Mouse (Mus musculus): ENCODE measurements at regions not wholly inside any gene's neighbourhood (a gene's known extent, or its start where the extent isn't known, plus 50 kb on each side); places are given as distances from the start of the nearest gene placed in this dataset.
"Not testable (repeated sequence)": the region's sequence is repeated elsewhere in the genome, so short reads cannot be mapped to it uniquely, and the experiment has no call there.

DNA sequence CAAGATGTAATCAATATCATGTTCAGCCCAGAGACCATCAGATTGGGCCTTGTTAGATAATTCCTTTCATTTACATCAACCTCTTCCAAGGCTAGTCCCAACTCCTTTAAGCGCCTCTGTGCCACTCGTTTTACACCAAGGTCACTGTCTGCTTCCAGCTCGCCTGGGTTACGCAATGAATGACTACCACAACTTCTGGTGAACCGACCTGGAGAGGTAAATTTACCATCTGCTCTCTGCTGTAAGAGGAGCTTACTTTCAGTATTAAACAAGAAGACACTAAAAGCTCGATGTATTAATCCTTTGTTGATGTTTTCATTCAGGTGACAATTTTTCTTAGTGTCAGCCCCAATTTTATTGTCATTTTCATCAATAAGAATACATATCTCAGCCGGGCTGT, 51.7 kb upstream of the Fam174b start:
- no peak for DNase-seq

DNA sequence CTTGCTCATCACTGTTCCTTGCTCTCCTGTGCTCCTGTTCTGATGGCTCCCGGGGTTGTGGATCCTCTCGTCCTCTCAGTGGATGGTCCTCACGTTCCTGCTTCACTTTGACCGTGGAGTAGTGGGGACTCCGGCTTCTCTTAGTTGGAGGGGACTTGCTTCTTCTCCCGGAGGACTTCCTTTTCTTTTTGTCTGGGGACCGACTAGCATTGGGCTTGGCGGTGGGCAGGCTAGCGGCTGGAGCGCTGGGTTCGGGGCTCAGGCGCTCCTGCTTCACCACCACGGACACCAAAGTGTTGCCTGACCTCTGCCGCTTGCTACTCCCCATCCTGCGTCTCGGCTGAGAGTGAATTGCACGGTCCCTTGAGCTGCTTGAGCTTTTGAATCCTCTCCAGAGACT, 53.9 kb upstream of the Fam174b start:
- DNase-seq, result not testable (repeated sequence)

DNA sequence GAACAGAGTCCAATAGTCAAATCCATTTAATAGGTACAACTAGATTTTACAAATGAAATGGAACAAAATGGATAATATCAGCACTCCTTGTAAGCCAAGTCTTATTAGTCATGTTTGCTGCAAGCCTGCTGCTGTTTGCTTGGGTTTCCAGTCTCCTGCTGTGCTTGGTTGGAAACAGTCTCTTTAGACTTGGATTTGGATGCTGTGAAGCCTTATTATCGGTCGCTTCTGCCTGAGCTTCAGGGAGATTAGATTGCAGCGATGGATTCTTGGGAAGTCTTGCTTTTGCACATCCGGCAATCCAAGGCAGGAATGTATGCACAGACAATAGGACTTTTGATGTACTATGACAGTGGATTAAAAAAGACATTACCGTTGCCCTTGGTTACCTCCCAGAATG, 57.3 kb upstream of the Fam174b start:
- DNase-seq, result no peak

DNA sequence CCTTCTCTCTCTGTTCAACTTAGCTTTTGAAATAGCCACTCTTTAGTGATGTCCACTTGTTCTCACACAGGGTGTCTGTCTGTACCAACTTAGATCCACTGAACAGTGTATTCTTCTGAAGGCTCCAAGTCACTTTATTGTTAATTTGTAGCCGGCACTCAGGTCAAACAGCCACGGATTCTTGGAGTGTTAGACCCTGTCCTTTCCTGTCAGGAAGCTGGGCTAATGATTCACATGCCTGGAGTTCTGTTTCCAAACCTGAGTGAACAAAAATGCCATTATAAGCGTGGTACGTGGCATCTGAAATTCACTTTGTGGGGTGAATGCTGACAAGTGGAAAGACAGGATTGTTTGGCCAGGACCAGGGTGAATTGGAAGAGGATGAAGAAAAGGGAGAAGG, 69.5 kb upstream of the Fam174b start:
- no peak for DNase-seq

DNA sequence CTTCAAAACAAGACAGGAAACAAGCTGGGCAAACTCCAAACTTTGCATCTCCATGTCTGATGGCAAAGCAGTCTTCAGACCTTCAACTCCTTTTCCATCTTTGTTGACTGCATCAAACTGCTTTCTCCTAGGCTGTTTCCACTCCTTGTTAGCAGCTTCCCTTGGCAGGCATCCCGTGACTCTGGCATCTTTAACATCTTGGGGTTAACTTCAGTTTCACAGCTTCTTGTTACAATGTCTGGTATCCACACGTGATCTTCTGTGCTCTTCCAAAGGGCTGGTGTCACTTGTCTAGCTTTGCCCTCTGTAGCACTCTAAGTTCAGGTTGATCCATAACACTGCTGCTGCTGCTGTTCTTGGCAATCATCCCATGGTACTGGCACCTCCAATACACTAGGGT, 71.3 kb upstream of the Fam174b start:
- no peak for DNase-seq

DNA sequence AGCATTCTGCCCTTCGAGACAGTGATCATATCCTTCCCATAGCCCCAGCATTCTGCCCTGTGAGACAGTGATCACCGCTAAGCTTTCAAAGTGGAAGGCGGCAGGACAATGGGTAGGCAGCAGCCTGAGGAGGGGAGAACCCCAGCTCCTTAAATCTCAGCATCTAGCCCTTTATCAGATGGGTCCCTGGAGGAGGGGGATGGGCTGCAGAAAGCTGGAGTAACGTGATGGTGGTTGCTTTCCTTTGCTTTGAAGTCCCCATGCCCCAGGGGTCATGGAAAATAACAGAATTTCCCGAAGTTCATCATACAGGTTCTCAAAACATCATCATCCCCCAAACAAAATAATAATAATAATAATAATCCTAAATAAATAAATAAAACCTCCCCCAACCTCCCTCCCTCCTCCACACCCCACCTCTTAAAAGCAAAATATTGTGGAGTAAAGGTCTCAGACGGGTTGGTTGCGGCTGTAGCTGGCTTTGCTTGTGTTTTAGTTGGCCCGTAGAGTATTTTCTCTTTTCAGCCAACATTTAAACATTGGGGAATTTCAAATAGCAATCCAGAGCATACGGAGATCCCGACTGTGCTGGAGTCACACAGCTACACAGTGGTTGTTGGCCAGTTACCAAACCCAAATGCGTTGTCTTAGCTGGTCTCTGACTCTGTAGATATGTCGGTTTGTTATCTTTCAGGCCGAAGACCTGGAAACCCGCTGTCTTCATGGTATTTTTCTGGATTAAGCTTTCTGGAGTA, 73.0 kb upstream of the Fam174b start:
- DNase-seq, result no peak

DNA sequence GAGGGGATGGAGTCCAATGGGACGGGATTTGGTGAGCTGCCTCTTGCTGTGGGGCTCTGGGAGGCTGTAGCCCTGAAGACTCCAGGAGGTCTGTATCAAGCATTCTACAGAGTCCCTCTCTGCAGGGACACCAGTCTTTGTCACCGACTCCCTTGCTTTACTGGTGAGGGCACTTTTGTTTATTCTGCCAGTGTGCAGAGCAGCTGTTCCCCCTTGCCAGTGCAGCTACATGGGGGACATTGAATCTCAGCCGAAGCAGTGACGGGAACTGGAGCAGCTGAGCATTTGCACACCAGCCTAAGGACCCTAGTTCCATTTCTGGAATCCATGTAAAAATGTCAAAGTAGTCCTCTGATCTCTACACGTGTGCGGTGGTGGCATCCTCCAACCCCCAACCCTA, 75.1 kb upstream of the Fam174b start:
- DNase-seq, result no peak

DNA sequence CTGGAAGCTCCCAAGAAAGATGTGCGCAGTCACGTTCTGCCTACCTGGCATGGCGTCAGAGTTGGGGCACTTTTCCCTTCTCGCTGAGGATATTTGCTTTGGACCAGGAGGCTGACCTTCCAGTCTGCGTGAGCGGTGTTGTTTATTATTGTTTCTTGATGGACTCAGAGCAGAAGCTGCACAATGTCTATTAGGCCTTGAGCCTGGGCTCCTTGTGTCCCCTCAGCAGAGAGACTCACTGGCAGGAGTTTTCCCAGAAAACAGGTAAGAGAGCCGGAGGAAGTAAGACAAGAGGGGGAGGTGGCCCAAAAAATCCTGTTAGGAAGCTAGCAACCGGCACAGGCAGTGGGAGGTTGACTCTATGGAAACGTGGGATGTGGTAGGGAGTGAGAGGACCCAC, 77.6 kb upstream of the Fam174b start:
- DNase-seq, result no peak

DNA sequence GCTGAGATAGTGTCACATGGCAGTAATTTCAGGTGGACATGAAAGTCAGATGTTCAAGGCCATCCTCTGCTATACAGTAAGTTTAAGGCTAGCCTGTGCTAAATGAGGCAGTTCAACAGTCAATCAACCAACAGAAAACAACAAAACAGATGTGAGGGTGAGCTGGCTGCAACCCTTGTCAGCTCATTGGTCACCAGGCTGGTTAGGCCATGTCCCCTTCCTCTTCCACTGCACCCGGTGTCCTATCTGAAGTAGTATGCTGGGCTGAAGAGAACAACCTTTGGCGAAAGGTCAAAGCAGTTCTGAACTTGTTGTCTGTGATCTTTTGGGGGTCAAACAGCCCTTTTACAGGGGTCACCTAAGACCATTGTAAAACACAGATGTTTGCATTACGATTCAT, 78.2 kb upstream of the Fam174b start:
- no peak for DNase-seq

DNA sequence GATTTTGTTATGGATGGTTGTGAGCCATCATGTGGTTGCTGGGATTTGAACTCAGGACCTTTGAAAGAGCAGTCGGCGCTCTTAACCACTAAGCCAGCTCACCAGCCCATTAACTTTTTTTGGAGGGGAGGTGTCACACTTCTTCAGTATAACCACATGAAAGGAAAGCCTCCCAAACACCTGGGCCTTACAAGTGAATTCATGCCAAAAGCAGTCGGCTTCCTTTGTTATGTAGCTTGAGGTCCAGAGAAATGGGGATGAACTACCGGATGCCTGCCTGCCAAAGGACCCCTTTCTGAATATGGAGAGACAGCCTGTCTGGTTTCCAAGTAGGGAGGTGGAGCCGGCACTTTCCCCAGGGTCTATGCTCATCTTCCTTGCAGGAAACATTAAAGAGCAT, 80.6 kb upstream of the Fam174b start:
- no peak for DNase-seq

DNA sequence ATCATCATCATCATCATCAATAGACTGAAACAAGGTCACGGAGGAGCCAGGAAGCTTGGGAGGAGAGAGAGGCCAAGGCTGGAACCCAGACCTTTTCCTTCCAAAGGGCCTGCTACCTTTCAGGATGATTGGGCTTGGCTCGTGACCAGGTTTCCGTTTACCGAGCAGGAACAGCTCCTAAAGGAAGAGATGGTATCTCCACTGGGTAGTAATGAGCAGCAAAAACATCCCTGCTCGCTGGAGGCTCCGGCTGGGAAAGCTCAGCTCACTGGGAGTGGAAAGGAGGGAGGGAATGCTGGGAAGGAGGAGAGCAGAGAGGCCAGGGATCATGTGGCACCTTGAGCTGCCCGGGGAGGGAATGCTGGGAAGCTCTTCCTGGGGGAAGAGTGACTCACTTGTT, 82.8 kb upstream of the Fam174b start:
- DNase-seq, result no peak

DNA sequence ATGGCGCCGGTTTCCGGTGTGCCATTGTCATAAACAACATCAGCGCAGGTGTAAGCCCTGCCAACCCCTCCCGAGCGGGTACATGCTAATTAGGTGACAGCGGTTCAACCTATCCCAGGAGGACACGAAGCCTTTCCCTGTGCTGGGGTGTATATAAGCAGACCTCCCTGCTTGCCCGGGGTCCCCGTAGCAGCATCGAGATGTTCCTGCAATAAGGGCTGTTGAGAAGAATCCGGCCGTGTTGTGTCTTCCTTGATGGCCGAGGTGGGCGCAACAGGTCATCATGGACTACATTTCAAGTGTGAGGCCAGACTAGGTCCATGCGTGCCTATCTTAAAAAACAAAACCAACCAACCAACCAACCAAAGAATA, 83.7 kb upstream of the Fam174b start:
- not testable (repeated sequence) for DNase-seq

DNA sequence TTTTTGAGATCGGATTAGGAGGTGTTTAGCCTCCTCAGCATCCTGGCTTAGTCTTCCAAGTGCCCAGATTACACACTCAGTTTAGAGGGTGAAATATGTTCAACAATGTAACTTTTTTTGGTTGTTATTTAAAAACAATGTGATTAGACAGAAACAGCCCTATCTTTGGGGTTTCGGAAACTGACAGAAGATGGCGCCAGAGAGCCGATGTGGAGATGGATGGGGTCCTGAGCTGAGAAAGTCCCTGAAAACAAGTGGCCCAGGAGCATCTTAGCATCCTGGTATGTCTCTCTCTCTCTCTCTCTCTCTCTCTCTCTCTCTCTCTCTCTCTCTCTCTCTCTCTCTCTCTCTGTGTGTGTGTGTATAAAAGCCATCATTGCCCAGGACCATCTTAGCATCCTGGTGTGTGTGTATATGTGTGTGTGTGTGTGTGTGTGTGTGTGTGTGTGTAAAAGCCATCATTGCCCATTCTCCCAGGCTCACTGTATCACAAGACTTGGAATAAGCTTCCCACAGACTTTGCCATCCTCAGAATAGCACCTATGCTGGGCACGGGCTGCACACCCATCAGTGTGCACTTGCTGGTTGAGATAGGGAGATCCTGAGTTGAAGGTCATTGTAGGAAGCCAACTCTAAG, 84.2 kb upstream of the Fam174b start:
- peak; percentile 39 to 55 for DNase-seq

DNA sequence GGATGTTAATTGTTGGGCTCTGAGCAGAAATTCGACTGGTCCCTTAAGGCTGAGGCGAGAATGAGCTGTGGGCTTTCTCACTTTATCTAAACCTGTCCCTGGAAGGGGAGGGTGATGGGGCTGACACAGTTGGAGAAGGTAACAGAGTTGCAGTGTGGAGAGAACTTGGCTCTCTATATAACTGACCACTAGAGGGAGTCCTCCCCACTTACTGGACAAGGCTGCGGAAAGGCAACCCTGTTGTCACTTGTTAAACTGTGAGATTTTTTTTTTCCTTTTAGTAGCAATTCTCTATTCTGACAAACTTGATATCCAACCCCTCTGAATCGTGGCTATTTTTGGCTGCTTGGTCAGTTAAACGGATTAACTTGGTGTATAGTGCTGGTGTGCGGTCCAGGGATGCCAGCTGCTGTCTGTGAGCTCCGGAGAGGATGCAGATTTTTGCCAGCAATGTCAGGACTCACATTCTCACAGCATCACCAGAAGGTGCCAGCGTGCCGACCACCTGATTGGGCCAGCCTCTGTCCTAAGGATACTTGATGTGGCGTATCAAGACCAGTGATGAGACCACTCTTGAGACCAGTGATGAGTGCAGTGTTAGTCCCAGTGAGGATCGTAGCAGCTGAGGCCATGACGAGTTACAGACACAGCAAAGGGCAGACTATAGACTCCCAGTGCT, 85.8 kb upstream of the Fam174b start:
- DNase-seq, result peak in 1 of 2 experiments; percentile 7

DNA sequence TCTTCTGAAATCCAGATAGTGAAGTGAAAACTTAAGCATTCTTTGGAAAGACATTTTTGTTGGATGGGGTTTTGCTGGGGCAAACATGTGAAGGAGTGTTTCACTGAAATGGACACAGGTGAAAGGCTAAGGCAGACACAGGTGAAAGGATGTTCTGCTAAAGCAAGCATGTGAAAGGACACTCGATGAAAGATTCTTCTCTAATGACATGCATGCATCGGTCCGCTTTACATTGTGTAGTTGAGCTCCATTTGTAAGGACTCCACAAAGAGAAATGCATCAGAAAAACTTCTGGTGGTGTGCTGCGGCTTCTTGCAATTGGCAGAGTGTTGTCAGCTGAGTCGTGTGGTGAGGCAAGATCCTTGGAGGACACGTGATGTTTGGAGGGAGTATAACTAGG, 89.2 kb upstream of the Fam174b start:
- no peak for DNase-seq

DNA sequence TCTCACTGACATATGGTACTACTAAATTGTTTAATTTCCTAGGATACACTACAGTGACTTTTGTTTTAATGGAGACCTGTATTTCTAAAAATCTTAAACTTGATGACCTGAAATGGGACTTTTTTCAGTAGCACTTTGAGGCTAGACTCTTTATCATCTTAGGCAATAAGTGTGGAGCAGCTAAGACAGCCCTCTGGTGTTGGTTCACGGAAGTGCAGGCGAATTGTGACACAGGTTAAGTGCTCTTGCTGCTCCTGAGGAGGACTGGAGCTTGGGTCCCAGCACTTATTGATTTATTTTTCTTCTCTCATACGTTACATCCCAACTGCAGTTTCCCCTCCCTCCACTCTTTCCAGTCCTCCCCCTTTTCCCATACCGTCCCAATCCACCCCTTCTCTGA, 92.1 kb upstream of the Fam174b start:
- peak; percentile 82 to 87 for DNase-seq

DNA sequence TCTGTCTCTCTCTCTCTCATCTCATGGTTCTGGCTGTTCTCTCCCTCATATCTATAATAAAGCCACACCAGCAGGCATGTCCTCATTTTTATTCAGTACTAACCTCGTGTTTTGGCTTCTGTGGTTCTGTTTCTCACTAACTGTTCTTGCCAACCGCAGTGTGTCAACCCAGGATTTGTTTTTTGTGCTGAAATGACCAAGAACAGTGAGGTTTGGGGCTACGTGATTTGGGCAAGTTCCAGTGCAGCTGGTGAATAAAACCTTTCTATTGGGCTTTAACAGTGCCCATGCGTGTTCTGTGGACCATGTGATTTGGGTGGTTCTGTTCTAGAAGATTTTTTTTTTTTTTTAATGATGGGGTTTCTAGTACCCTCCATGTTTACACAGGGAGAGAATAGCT, 93.0 kb upstream of the Fam174b start:
- DNase-seq, result no peak

DNA sequence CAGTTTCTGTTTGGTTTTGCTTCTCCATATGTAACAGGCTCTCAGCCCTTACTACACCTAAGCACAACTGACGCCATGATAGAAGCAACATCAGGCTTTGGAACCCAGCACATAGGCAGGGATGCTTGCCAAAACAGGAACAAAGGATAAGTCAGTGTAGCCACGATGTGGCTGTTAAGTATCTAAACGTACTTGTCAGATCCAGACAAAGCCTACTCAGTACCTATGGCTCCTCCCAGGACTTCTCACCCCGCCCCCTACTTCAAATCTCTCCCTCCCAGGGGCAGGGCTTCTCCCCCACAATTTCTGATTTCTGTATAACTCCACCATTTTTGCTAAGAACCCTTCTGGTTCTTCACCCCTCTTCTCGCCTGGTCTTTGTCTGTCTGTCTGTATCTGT, 93.4 kb upstream of the Fam174b start:
- no peak for DNase-seq

DNA sequence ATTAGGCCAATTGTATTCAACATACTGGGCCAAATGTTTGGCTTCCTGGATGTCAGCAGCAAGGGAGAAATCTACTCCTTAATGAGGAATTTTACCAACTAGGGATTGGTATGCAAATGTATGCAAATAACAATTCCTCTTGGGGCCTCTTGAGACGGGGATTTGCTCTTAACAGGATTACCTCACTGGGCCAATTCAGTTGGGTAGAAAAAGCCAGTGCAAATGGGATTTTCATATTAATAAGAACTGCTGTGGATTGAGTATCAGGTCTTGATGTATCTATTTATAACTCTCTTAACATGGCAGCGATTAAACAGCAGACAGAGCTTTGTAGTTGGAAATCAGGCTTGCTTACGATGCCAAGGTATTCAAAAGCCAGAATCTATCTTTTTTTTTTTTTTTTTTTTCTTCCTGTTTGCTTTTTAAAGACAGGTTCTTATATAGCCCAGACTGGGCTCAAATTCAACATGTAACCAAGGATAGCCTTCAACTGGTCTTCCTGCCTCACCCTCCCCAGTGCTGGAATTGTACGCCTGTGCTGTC, 95.7 kb upstream of the Fam174b start:
- no peak for DNase-seq

DNA sequence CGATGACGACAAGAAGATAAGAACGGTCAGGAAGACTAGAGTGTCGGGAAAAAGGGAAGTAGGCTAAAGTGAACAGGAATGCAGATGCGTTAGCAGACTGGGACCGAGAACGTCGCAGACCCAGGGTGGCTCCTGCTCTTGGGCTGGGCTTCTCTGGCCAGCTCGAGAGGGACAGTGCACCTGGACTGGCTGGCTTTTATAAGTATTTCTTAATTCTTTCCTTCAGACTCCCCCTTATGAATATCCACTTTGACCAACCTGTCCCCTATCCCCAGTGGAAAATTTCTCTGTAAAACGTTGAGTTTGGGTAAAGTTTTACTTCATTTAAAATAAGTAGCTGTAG, 96.1 kb upstream of the Fam174b start:
- DNase-seq, result no peak

DNA sequence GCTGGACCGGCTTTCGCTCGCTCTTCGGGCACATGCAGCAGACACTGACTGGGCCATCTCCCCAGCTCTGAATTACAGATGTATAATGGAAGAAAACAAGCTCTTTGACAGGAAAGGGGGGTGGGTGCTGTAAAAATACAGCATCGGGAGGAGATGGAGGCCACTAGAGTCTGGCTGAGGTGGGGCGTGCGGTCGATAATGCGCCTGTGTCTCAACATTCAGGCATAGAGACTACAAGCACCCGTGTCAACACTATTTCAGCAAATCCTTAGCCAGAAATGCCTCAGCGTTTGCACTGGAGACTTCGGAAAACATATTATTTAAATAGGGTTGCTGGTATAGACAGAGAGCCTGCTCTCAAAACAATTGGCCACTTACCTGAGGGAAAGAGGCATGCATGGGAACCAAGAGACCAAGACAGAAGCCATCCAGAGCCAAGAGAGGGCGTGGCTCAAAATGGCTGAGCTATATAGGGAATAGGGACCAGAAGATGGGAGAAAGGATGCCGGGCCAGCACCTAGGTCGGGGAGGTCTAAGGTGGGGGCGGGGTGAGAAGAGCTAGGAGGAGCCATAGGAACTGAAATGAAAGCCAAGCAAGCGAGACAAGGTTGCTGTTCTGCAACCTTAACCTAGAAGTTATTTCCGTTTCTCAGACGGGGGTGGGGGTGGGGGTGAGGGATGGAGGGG, 96.7 kb upstream of the Fam174b start:
- DNase-seq, result peak; percentile 20 to 40

DNA sequence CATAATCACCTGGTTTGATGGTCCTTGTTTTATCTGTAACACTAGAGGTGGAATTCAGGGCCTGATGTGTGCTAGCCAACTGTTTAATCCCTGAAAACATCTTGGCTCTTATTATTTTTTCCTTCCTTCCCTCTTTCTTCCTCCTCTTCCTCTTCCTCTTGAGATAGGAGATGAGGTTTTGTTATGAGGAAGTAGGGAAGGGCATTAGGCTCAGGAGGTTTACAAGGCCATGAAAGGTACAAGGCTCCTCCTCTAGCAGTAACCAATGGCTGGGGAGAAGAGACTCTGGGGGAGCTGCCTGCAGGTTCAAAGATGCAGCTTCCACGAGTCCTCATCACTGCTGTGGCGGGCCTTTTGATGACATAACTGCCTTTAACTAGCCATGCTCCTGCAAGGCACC, 98.6 kb upstream of the Chd2 start:
- DNase-seq, result no peak

DNA sequence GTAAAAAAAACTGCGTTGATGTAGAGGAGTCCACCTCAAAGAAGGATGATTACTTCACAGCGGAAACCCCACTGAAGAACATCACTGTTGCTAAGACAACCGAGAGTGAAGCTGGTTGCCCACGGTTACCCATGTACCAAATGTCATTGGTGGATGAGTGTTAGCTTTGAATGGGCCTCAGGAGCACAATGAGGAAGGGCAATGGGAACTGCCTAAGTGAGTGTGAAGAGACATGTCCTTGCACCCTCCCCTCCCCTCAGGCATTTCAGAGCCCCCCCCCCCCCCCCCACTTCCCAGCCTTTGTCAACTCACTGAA, 96.1 kb upstream of the Chd2 start:
- no peak for DNase-seq
